Mouse (Mus musculus): ENCODE measurements around the gene Kbtbd6. TPM values are rescaled to one million over a fixed set of nuclear protein-coding genes. Genes with fewer than 3 reads are reported as not detected.
"Not testable (repeated sequence)": the region's sequence is repeated elsewhere in the genome, so short reads cannot be mapped to it uniquely, and the experiment has no call there.

Kbtbd6 gene
- polyA plus RNA-seq, 1 experiment: 0.65 TPM

DNA sequence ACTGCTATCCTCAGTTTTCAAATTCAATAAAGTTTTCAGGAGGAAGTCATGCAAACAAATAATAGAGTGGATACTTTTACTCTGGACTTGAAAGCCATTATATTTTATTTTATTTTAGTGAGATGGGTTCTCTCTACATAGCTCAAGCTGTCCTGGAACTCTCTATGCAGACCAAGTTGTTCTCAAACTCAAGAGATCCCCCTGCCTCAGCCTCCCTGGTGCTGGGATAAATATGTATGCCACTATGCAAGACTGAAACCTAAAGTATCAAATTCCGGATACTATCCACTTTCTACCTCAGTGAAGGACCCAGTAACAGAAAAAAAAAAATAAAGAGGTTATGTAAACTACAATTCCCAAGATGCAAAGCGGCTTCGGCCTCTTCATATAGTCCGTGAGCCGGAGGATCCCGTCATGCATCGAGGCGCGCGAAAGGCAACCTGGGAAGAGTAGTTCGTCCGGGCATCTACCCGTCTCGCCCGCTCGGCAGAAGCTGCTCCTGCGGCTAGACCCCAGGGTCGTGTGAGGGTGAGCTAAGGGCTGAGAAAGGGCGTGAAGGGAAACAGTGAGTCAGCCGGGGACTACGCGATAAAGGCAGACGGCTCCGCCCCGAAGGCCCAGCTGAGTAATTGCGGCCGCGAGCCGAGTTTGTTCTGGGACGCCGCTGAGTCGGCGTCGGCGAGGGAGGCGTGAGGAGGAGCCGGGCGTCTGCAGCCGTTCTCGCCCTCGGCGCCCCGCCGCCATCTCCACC is 25.5 kb upstream of the Kbtbd6 start, which contains the start of gene Kbtbd7:
Kbtbd7 (plus strand) TSS at position 533 of the 751 bp plus-strand sequence.
- peak within 1 kb of the TSS; percentile 15; the same call in 1 of the 2 replicates for H3K27ac ChIP-seq (ENCODE audit: insufficient read depth, low read depth, low read length)
- under 1% methylated on average over 44 of the region's 44 CpGs for WGBS
- TF ChIP-seq CTCF (IDR thresholded peaks at IDR 0.05; ENCODE audit: extremely low read depth, insufficient read length, insufficient replicate concordance, low read depth, low read length): no peak
- peak; percentile 23; the same call in 1 of the 2 replicates for TF ChIP-seq POLR2A (IDR thresholded peaks at IDR 0.05; ENCODE audit: low read depth, low read length)
- peaks cover 6% of the 10 kb centered on the region; the same call in 1 of the 2 replicates for H3K4me1 ChIP-seq (ENCODE audit: control insufficient read depth, insufficient read depth, insufficient read length, low read length)
- peaks cover 2% of the 10 kb centered on the region; the same call in 1 of the 2 replicates for H3K36me3 ChIP-seq (ENCODE audit: control insufficient read depth, insufficient read depth, low read length)
- no peaks in the 10 kb centered on the region for H3K27me3 ChIP-seq (ENCODE audit: control insufficient read depth, insufficient read depth, low read length)
- H3K4me3 ChIP-seq (ENCODE audit: low read depth, low read length): peak within 1 kb of the TSS; percentile 57

DNA sequence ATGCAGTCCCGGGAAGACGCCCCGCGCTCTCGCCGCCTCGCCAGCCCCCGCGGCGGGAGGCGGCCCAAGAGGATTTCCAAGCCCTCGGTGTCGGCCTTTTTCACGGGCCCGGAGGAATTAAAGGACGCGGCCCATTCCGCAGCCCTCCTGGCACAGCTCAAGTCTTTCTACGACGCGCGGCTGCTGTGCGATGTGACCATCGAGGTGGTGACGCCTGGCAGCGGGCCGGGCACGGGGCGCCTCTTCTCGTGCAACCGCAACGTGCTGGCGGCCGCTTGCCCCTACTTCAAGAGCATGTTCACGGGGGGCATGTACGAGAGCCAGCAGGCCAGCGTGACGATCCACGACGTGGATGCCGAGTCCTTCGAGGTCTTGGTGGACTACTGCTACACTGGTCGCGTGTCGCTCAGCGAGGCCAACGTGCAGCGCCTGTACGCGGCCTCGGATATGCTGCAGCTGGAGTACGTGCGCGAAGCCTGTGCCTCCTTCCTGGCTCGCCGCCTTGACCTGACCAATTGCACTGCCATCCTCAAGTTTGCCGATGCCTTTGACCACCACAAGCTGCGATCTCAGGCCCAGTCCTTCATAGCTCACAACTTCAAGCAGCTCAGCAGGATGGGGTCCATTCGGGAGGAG is 24.8 kb upstream of the Kbtbd6 start:
- not testable (repeated sequence) for H3K27me3 ChIP-seq (ENCODE audit: control insufficient read depth, insufficient read depth, low read length); H3K36me3 ChIP-seq (ENCODE audit: control insufficient read depth, insufficient read depth, low read length); H3K4me1 ChIP-seq (ENCODE audit: control insufficient read depth, insufficient read depth, insufficient read length, low read length)
- Histone ChIP-seq H3K27ac (ENCODE audit: insufficient read depth, low read depth, low read length) (peak overlapping the region; percentile 15; the same call in 1 of the 2 replicates), H3K4me3 (ENCODE audit: low read depth, low read length) (peak overlapping the region; percentile 57)
- 26% methylated on average over 21 of the region's 59 CpGs for WGBS

DNA sequence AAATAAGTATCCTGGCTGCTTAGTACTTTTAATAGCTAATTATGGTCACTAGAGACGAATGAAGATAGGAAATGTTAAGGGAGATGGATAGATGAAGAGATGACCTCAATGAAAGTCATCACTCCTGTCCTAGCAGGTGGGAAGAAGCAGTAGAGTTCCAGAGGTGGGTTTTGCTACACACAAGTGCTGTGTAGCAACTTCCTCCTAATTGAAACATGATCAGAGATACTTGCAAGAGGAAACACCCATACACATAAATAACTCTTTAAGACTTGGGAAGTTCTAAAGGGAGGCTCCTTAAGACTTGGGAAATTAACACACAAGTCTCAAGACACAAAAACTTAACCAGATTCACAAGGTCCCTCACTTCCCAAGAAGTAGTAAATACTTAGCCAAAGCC is 17.6 kb upstream of the Kbtbd6 start:
- WGBS: 82% methylated on average over 1 of the region's 1 CpGs
- no peaks in the 10 kb centered on the region for H3K27me3 ChIP-seq (ENCODE audit: control insufficient read depth, insufficient read depth, low read length)
- no peak overlapping the region for H3K27ac ChIP-seq (ENCODE audit: insufficient read depth, low read depth, low read length)
- no peak overlapping the region for H3K4me3 ChIP-seq (ENCODE audit: low read depth, low read length)
- TF ChIP-seq CTCF (IDR thresholded peaks at IDR 0.05; ENCODE audit: extremely low read depth, insufficient read length, insufficient replicate concordance, low read depth, low read length) (no peak), POLR2A (IDR thresholded peaks at IDR 0.05; ENCODE audit: low read depth, low read length) (no peak)
- no peaks in the 10 kb centered on the region for H3K36me3 ChIP-seq (ENCODE audit: control insufficient read depth, insufficient read depth, low read length)
- no peaks in the 10 kb centered on the region for H3K4me1 ChIP-seq (ENCODE audit: control insufficient read depth, insufficient read depth, insufficient read length, low read length)

DNA sequence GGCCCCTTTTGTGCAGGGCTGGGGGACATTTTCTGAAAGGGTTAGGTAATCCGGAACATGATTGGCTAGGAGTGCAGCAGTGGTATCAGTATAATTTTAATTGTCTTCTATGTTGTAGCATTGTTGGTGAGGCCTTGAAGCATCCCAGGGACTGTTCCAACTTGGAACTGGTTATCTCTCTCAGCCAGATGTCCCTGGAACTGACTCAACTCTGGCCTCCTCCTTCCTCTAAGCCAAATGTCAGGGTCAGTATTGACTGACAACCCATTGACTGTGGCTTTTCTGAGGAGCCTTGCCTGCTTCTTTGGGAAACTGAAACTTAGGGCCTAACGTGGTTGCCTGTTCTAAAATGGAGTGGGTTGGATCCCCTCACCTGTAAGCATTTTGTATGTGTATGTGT is 11.0 kb upstream of the Kbtbd6 start:
- Histone ChIP-seq H3K27ac (ENCODE audit: insufficient read depth, low read depth, low read length) (no peak overlapping the region), H3K4me3 (ENCODE audit: low read depth, low read length) (no peak overlapping the region), H3K36me3 (ENCODE audit: control insufficient read depth, insufficient read depth, low read length) (no peaks in the 10 kb centered on the region), H3K27me3 (ENCODE audit: control insufficient read depth, insufficient read depth, low read length) (no peaks in the 10 kb centered on the region), H3K4me1 (ENCODE audit: control insufficient read depth, insufficient read depth, insufficient read length, low read length) (no peaks in the 10 kb centered on the region)
- no peak for TF ChIP-seq POLR2A (IDR thresholded peaks at IDR 0.05; ENCODE audit: low read depth, low read length)
- TF ChIP-seq CTCF (IDR thresholded peaks at IDR 0.05; ENCODE audit: extremely low read depth, insufficient read length, insufficient replicate concordance, low read depth, low read length): no peak
- 89% methylated on average over 2 of the region's 2 CpGs for WGBS

DNA sequence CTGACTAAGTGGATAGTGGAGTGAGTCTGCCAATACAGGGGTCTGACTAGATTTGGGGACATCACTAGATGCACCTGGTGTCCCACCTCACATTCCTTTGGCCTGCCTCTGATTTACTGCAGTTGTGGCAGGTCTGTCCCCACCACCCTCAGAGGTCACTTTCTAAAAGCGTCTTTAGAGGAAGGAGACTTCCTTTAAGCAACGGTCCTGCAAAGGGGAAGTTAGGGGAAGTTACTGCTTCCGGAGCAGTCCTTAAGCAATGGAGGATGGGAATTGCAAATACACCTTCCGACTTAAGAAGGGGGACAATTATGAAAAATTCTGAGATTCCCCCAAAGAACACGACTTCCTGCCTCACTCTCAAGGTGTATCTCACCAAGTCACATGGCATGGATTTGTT is 10.2 kb upstream of the Kbtbd6 start:
- Histone ChIP-seq H3K4me3 (ENCODE audit: low read depth, low read length) (no peak overlapping the region), H3K27me3 (ENCODE audit: control insufficient read depth, insufficient read depth, low read length) (no peaks in the 10 kb centered on the region), H3K4me1 (ENCODE audit: control insufficient read depth, insufficient read depth, insufficient read length, low read length) (no peaks in the 10 kb centered on the region), H3K27ac (ENCODE audit: insufficient read depth, low read depth, low read length) (no peak overlapping the region), H3K36me3 (ENCODE audit: control insufficient read depth, insufficient read depth, low read length) (no peaks in the 10 kb centered on the region)
- TF ChIP-seq POLR2A (IDR thresholded peaks at IDR 0.05; ENCODE audit: low read depth, low read length) (no peak), CTCF (IDR thresholded peaks at IDR 0.05; ENCODE audit: extremely low read depth, insufficient read length, insufficient replicate concordance, low read depth, low read length) (no peak)
- WGBS: 76% methylated on average over 5 of the region's 5 CpGs

DNA sequence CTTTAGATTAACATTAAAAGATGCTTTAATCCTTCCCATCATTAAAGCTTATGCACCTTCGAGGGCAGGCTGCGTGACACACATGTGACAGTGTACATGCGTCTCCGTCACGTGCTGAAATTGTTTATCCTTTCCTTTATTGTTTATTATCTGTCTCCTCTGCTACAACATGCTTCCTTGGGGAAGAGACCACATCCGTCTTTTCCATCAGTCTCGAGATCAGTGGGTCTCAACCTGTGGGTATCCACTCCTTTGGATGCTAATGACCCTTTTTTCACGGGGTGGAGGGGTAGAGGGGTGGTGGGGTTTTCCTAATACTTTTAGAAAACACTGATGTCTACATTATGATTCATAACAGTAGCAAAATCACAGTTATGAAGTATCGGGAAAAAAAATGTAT is 7.0 kb upstream of the Kbtbd6 start:
- Histone ChIP-seq H3K4me3 (ENCODE audit: low read depth, low read length) (no peak overlapping the region), H3K27ac (ENCODE audit: insufficient read depth, low read depth, low read length) (no peak overlapping the region), H3K4me1 (ENCODE audit: control insufficient read depth, insufficient read depth, insufficient read length, low read length) (no peaks in the 10 kb centered on the region), H3K27me3 (ENCODE audit: control insufficient read depth, insufficient read depth, low read length) (no peaks in the 10 kb centered on the region), H3K36me3 (ENCODE audit: control insufficient read depth, insufficient read depth, low read length) (no peaks in the 10 kb centered on the region)
- no peak for TF ChIP-seq POLR2A (IDR thresholded peaks at IDR 0.05; ENCODE audit: low read depth, low read length)
- no peak for TF ChIP-seq CTCF (IDR thresholded peaks at IDR 0.05; ENCODE audit: extremely low read depth, insufficient read length, insufficient replicate concordance, low read depth, low read length)
- WGBS: 84% methylated on average over 9 of the region's 9 CpGs

DNA sequence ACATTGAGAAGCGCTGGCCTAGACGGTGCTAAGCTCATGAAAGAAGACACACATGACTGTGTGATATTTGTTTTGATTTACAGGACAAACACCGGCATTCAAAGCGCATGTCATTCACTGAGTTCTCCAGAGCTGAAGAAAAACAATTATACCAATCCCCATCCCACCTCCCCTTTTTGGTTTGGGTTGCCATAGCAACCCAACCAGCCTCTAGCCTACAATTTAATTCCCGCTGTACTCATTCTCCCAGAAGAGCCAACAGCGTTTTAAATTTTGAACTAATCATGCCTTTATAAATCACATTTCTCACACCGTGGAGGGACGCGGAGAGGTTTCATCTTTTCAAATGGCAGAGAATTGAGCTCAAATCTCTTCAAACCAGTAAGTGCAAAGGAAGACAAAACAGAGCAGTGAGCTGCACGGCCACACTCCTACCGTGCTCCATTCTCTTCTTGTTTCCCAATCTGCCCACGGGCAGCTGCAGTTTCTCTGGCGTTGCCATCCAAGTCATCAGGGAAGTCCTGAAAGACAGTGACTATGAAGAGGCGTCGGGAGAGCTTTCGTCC is 6.5 kb upstream of the Kbtbd6 start:
- H3K4me3 ChIP-seq (ENCODE audit: low read depth, low read length): no peak overlapping the region
- no peaks in the 10 kb centered on the region for H3K36me3 ChIP-seq (ENCODE audit: control insufficient read depth, insufficient read depth, low read length)
- TF ChIP-seq POLR2A (IDR thresholded peaks at IDR 0.05; ENCODE audit: low read depth, low read length): no peak
- TF ChIP-seq CTCF (IDR thresholded peaks at IDR 0.05; ENCODE audit: extremely low read depth, insufficient read length, insufficient replicate concordance, low read depth, low read length): no peak
- no peaks in the 10 kb centered on the region for H3K27me3 ChIP-seq (ENCODE audit: control insufficient read depth, insufficient read depth, low read length)
- no peaks in the 10 kb centered on the region for H3K4me1 ChIP-seq (ENCODE audit: control insufficient read depth, insufficient read depth, insufficient read length, low read length)
- WGBS: 80% methylated on average over 16 of the region's 16 CpGs
- H3K27ac ChIP-seq (ENCODE audit: insufficient read depth, low read depth, low read length): no peak overlapping the region

DNA sequence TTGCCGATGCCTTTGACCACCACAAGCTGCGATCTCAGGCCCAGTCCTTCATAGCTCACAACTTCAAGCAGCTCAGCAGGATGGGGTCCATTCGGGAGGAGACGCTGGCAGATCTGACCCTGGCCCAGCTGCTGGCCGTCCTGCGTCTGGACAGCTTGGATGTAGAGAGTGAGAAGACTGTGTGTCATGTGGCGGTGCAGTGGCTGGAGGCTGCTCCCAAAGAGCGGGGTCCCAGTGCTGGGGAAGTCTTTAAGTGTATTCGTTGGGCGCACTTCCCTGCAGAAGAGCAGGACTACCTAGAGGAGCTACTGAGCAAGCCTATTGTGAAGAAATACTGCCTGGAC is 928 bp downstream of the Kbtbd6 start:
- H3K4me1 ChIP-seq (ENCODE audit: control insufficient read depth, insufficient read depth, insufficient read length, low read length); H3K4me3 ChIP-seq (ENCODE audit: low read depth, low read length); H3K27ac ChIP-seq (ENCODE audit: insufficient read depth, low read depth, low read length); H3K36me3 ChIP-seq (ENCODE audit: control insufficient read depth, insufficient read depth, low read length); H3K27me3 ChIP-seq (ENCODE audit: control insufficient read depth, insufficient read depth, low read length): not testable (repeated sequence)
- WGBS: 96% methylated on average over 9 of the region's 10 CpGs

Measured in small intestine, adult 2 months (tissue).